Mouse (Mus musculus) forelimb bud, embryonic 11.5 days (tissue): ENCODE results near the gene Osbpl5.

Experiments used
- DNase-seq: peaks from one replicate; pipeline ENCODE4 v3.0.0-alpha.2; 2012; ENCODE audit warnings: low read depth, low spot score

Osbpl5 gene

GRCm38 (mm10) chr7:143755357-143756124 is 1.2 kb downstream of the Osbpl5 start:
- no peak for DNase-seq

- DNase-seq = peak; percentile 63
Measured at GRCm38 (mm10) chr7:143753990-143754715, 2.6 kb downstream of the Osbpl5 start.

- no peak for DNase-seq
Measured at GRCm38 (mm10) chr7:143752606-143753005, 4.2 kb downstream of the Osbpl5 start.

- DNase-seq = no peak
Measured at GRCm38 (mm10) chr7:143752056-143752455, 4.7 kb downstream of the Osbpl5 start.

GRCm38 (mm10) chr7:143751380-143751779 is 5.4 kb downstream of the Osbpl5 start:
- DNase-seq = no peak

- no peak for DNase-seq
Measured at GRCm38 (mm10) chr7:143749045-143749444, 7.7 kb downstream of the Osbpl5 start.

GRCm38 (mm10) chr7:143748041-143748868 is 8.5 kb downstream of the Osbpl5 start:
- peak; percentile 93 for DNase-seq

- no peak for DNase-seq
Measured at GRCm38 (mm10) chr7:143740653-143741052, 16.1 kb downstream of the Osbpl5 start.

GRCm38 (mm10) chr7:143739511-143740461 is 17.0 kb downstream of the Osbpl5 start:
- peak; percentile 79 for DNase-seq

- no peak for DNase-seq
Measured at GRCm38 (mm10) chr7:143738601-143739006, 18.2 kb downstream of the Osbpl5 start.

GRCm38 (mm10) chr7:143738194-143738593 is 18.6 kb downstream of the Osbpl5 start:
- DNase-seq = no peak

- no peak for DNase-seq
Measured at GRCm38 (mm10) chr7:143733746-143734145, 23.0 kb downstream of the Osbpl5 start.

- no peak for DNase-seq
Measured at GRCm38 (mm10) chr7:143729886-143730285, 26.9 kb downstream of the Osbpl5 start.

GRCm38 (mm10) chr7:143726396-143726795 is 30.4 kb downstream of the Osbpl5 start:
- DNase-seq = no peak

- no peak for DNase-seq
Measured at GRCm38 (mm10) chr7:143723841-143724240, 32.9 kb downstream of the Osbpl5 start.

- no peak for DNase-seq
Measured at GRCm38 (mm10) chr7:143722646-143723045, 34.1 kb downstream of the Osbpl5 start.

- no peak for DNase-seq
Measured at GRCm38 (mm10) chr7:143717811-143718210, 39.0 kb downstream of the Osbpl5 start.

GRCm38 (mm10) chr7:143713421-143713820 is 43.4 kb downstream of the Osbpl5 start:
- no peak for DNase-seq

GRCm38 (mm10) chr7:143712771-143713348 is 43.9 kb downstream of the Osbpl5 start:
- no peak for DNase-seq

- DNase-seq = no peak
Measured at GRCm38 (mm10) chr7:143712023-143712422, 44.8 kb downstream of the Osbpl5 start.

- no peak for DNase-seq
Measured at GRCm38 (mm10) chr7:143711381-143711780, 45.4 kb downstream of the Osbpl5 start.
